Mouse (Mus musculus): ENCODE measurements around the gene Blm. TPM values are rescaled to one million over a fixed set of nuclear protein-coding genes. Genes with fewer than 3 reads are reported as not detected.
A peak's percentile ranks its signal among the peaks of the same experiment; 100 is the strongest.

Gene Blm
- polyA plus RNA-seq, 1 experiment from 2014 or later, result 35.6 TPM

GRCm38 (mm10) chr7:80453121-80453520, 81.8 kb downstream of the Blm start:
- peaks cover 54% of the 10 kb centered on the region for H3K4me1 ChIP-seq
- no peak overlapping the region for H3K4me3 ChIP-seq
- H3K27ac ChIP-seq, result no peak overlapping the region
- peaks cover 42% of the 10 kb centered on the region for H3K36me3 ChIP-seq
- DNase-seq (ENCODE audit: low spot score), result no peak
- H3K9me3 ChIP-seq, result no peaks in the 10 kb centered on the region
- H3K27me3 ChIP-seq (ENCODE audit: insufficient read depth, poor library complexity, severe bottlenecking), result no peaks in the 10 kb centered on the region
- 90% methylated on average over 3 of the region's 3 CpGs for WGBS

GRCm38 (mm10) chr7:80452241-80452640, 82.7 kb downstream of the Blm start:
- no peaks in the 10 kb centered on the region for H3K27me3 ChIP-seq (ENCODE audit: insufficient read depth, poor library complexity, severe bottlenecking)
- H3K27ac ChIP-seq, result peak overlapping the region; percentile 85
- 68% methylated on average over 5 of the region's 5 CpGs for WGBS

GRCm38 (mm10) chr7:80451550-80452232, 83.2 kb downstream of the Blm start:
- H3K27ac ChIP-seq, result peak overlapping the region; percentile 85
- no peaks in the 10 kb centered on the region for H3K9me3 ChIP-seq
- DNase-seq (ENCODE audit: low spot score), result no peak
- peaks cover 32% of the 10 kb centered on the region for H3K36me3 ChIP-seq
- no peaks in the 10 kb centered on the region for H3K27me3 ChIP-seq (ENCODE audit: insufficient read depth, poor library complexity, severe bottlenecking)
- WGBS, result 55% methylated on average over 3 of the region's 3 CpGs
- H3K4me1 ChIP-seq, result peaks cover 50% of the 10 kb centered on the region
- H3K4me3 ChIP-seq, result no peak overlapping the region

More at GRCm38 (mm10) chr7:80452241-80452640, 82.7 kb downstream of the Blm start:
- peaks cover 37% of the 10 kb centered on the region for H3K36me3 ChIP-seq
- peaks cover 50% of the 10 kb centered on the region for H3K4me1 ChIP-seq
- H3K9me3 ChIP-seq, result no peaks in the 10 kb centered on the region
- no peak for DNase-seq (ENCODE audit: low spot score)
- H3K4me3 ChIP-seq, result no peak overlapping the region

- H3K27ac ChIP-seq, result peak overlapping the region; percentile 43
- no peaks in the 10 kb centered on the region for H3K27me3 ChIP-seq (ENCODE audit: insufficient read depth, poor library complexity, severe bottlenecking)
- 68% methylated on average over 4 of the region's 4 CpGs for WGBS
- peaks cover 28% of the 10 kb centered on the region for H3K36me3 ChIP-seq
- no peak overlapping the region for H3K4me3 ChIP-seq
- peaks cover 53% of the 10 kb centered on the region for H3K4me1 ChIP-seq
- H3K9me3 ChIP-seq, result no peaks in the 10 kb centered on the region
- no peak for DNase-seq (ENCODE audit: low spot score)
Observed at GRCm38 (mm10) chr7:80450354-80450753, 84.6 kb downstream of the Blm start.

GRCm38 (mm10) chr7:80449620-80450091, 85.3 kb downstream of the Blm start:
- Histone ChIP-seq H3K9me3 (no peaks in the 10 kb centered on the region), H3K4me1 (peaks cover 60% of the 10 kb centered on the region), H3K27me3 (ENCODE audit: insufficient read depth, poor library complexity, severe bottlenecking) (no peaks in the 10 kb centered on the region), H3K36me3 (peaks cover 23% of the 10 kb centered on the region), H3K27ac (peak overlapping the region; percentile 43), H3K4me3 (no peak overlapping the region)
- WGBS, result 39% methylated on average over 6 of the region's 6 CpGs
- no peak for DNase-seq (ENCODE audit: low spot score)

GRCm38 (mm10) chr7:80447336-80447735, 87.6 kb downstream of the Blm start:
- H3K27ac ChIP-seq, result peak overlapping the region; percentile 90
- peaks cover 82% of the 10 kb centered on the region for H3K4me1 ChIP-seq

GRCm38 (mm10) chr7:80446221-80446878, 88.6 kb downstream of the Blm start:
- no peak for DNase-seq (ENCODE audit: low spot score)
- no peaks in the 10 kb centered on the region for H3K36me3 ChIP-seq
- WGBS, result 27% methylated on average over 7 of the region's 7 CpGs
- H3K4me1 ChIP-seq, result peaks cover 82% of the 10 kb centered on the region
- peak overlapping the region; percentile 28 for H3K4me3 ChIP-seq
- no peaks in the 10 kb centered on the region for H3K27me3 ChIP-seq (ENCODE audit: insufficient read depth, poor library complexity, severe bottlenecking)
- H3K9me3 ChIP-seq, result no peaks in the 10 kb centered on the region
- peak overlapping the region; percentile 90 for H3K27ac ChIP-seq

More at GRCm38 (mm10) chr7:80447336-80447735, 87.6 kb downstream of the Blm start:
- Histone ChIP-seq H3K36me3 (peaks cover 3% of the 10 kb centered on the region), H3K27me3 (ENCODE audit: insufficient read depth, poor library complexity, severe bottlenecking) (no peaks in the 10 kb centered on the region), H3K4me3 (no peak overlapping the region), H3K9me3 (no peaks in the 10 kb centered on the region)
- no peak for DNase-seq (ENCODE audit: low spot score)
- WGBS, result 85% methylated on average over 8 of the region's 8 CpGs

- Histone ChIP-seq H3K4me1 (peaks cover 75% of the 10 kb centered on the region), H3K27me3 (ENCODE audit: insufficient read depth, poor library complexity, severe bottlenecking) (no peaks in the 10 kb centered on the region), H3K4me3 (peak overlapping the region; percentile 28), H3K36me3 (no peaks in the 10 kb centered on the region), H3K9me3 (no peaks in the 10 kb centered on the region), H3K27ac (peak overlapping the region; percentile 90)
- peak; percentile 98 for DNase-seq (ENCODE audit: low spot score)
- 6% methylated on average over 6 of the region's 6 CpGs for WGBS
Observed at GRCm38 (mm10) chr7:80445492-80445891, 89.4 kb downstream of the Blm start.

GRCm38 (mm10) chr7:80444401-80445249, 90.3 kb downstream of the Blm start:
- peak overlapping the region; percentile 90 for H3K27ac ChIP-seq
- no peaks in the 10 kb centered on the region for H3K36me3 ChIP-seq
- H3K4me3 ChIP-seq, result 0 out of 2 replicates have a peak overlapping the region, but pooled peaks have one; percentile 10
- no peaks in the 10 kb centered on the region for H3K27me3 ChIP-seq (ENCODE audit: insufficient read depth, poor library complexity, severe bottlenecking)
- H3K9me3 ChIP-seq, result no peaks in the 10 kb centered on the region
- peaks cover 75% of the 10 kb centered on the region for H3K4me1 ChIP-seq
- WGBS, result 26% methylated on average over 17 of the region's 17 CpGs
- DNase-seq (ENCODE audit: low spot score), result peak; percentile 86

GRCm38 (mm10) chr7:80443124-80443523, 91.8 kb downstream of the Blm start:
- no peak for DNase-seq (ENCODE audit: low spot score)
- peaks cover 84% of the 10 kb centered on the region for H3K4me1 ChIP-seq
- H3K36me3 ChIP-seq, result no peaks in the 10 kb centered on the region
- H3K9me3 ChIP-seq, result no peaks in the 10 kb centered on the region
- peak overlapping the region; percentile 90 for H3K27ac ChIP-seq
- H3K27me3 ChIP-seq (ENCODE audit: insufficient read depth, poor library complexity, severe bottlenecking), result no peaks in the 10 kb centered on the region
- no peak overlapping the region for H3K4me3 ChIP-seq
- WGBS, result 77% methylated on average over 3 of the region's 3 CpGs

GRCm38 (mm10) chr7:80441986-80442904, 92.7 kb downstream of the Blm start:
- DNase-seq (ENCODE audit: low spot score), result no peak
- 61% methylated on average over 11 of the region's 11 CpGs for WGBS
- no peaks in the 10 kb centered on the region for H3K36me3 ChIP-seq
- H3K4me1 ChIP-seq, result peaks cover 80% of the 10 kb centered on the region
- H3K27me3 ChIP-seq (ENCODE audit: insufficient read depth, poor library complexity, severe bottlenecking), result no peaks in the 10 kb centered on the region
- H3K27ac ChIP-seq, result peak overlapping the region; percentile 90
- H3K9me3 ChIP-seq, result no peaks in the 10 kb centered on the region
- no peak overlapping the region for H3K4me3 ChIP-seq

GRCm38 (mm10) chr7:80440685-80441084, 94.2 kb downstream of the Blm start:
- 55% methylated on average over 4 of the region's 4 CpGs for WGBS
- H3K4me1 ChIP-seq, result peaks cover 69% of the 10 kb centered on the region
- 0 out of 2 replicates have a peak overlapping the region, but pooled peaks have one; percentile 62 for H3K27ac ChIP-seq
- H3K36me3 ChIP-seq, result no peaks in the 10 kb centered on the region
- no peak for DNase-seq (ENCODE audit: low spot score)
- H3K9me3 ChIP-seq, result no peaks in the 10 kb centered on the region
- no peaks in the 10 kb centered on the region for H3K27me3 ChIP-seq (ENCODE audit: insufficient read depth, poor library complexity, severe bottlenecking)
- no peak overlapping the region for H3K4me3 ChIP-seq
